Mouse (Mus musculus) T-helper 2 cell (primary cell): ENCODE results near the gene Fzd2.
"Not testable (repeated sequence)": the region's sequence is repeated elsewhere in the genome, so short reads cannot be mapped to it uniquely, and the experiment has no call there.

ENCODE experiments used
- in situ Hi-C: fragments of 300-600 bp; cut with MboI, MseI; formaldehyde crosslinking; loops from one replicate; pipeline ENCODE4 v1.15.1; 2025; ENCODE audit warnings: high pct_unique_total_duplicates

The Fzd2 gene

DNA sequence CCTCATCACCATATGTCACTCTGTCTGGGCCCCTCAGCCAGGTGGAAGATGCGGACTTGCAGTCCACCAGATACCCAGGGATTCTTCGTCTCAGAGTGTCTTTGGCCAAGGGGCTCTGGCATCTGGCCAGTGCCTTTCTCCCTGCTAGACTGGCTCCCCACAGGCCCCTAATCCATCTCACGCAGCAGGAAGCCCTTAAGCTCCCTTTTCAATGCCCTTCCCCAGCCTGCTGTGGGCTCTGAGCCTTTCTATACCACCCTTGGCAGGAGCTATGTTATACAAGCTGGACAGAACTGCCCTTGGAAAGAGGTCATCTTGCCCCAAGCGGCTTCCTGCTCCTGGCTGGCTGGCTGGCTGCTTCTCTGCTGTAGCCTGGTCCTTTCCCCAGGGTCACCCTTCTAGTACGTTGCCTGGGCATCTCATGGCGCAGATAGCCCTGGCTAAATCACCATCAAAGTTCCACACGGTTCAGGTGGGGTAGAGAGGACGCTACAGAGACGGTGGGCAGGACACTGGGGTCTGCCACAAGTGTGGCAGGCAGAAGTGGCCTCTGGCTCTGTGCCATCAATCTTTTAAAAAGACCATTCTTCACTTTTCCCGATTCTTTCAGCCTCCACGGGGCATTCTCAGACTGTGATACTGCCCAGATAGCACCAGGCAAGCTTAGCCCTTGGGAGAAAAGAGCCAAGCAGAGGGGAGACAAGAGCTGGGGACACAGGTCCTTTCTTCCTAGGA lies 22.7 kb upstream of the Fzd2 start:
- in situ Hi-C loops: loop anchor here (5.0 kb wide), 1 partner anchor 66 kb away; no protein-coding TSS in a partner anchor

DNA sequence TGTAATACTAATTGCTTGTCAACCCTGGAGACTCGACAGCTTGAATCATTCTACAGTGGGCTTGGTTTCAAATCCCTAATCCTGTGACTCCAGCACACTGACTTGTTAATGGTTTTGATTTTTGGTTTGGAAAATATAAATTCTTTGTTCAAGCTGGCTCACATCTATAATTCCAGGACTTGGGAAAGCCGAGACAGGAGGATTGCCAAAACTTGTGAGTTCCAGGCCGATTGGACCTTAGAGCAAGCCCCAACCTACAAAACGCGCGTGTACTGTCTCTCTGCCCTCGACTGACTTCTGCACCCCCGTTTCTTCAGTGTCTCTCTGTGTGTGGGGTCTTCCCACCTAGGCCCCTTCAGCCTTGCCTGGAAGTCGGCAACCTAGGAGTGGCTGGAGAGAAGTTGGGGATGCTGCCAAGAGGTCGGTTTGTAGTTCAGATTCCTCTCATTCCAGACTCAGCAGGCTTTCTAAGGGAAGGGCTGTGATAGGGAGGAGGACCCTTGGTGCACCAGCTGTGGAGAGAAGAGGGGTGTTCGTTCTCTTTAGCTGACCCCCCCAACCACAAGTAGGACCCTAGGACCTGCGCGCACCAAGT lies 22.1 kb upstream of the Fzd2 start:
- in situ Hi-C loops: loop anchor here (5.0 kb wide), 1 partner anchor 65 kb away; no protein-coding TSS in a partner anchor

DNA sequence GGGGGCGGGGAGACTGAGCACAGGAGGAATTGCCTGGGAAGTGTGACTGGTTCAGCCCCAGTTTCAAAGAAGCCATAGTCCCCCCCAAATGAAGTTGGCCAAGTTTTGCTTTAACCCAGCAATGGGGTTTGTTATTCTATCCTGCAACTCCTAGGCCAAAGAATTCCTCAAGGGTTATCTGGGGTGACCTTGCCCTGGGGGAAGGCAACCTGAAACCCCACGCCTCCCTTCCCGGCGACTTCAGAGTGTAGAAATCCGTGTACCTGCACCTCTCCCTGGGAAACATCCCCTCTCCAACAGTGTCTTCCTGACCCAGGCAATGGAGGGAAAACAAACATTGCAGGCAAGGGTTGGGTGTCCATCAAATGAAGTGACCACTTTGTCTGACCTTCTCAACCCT lies 21.5 kb upstream of the Fzd2 start:
- in situ Hi-C loops: loop anchor here (5.0 kb wide), 1 partner anchor 65 kb away; no protein-coding TSS in a partner anchor

DNA sequence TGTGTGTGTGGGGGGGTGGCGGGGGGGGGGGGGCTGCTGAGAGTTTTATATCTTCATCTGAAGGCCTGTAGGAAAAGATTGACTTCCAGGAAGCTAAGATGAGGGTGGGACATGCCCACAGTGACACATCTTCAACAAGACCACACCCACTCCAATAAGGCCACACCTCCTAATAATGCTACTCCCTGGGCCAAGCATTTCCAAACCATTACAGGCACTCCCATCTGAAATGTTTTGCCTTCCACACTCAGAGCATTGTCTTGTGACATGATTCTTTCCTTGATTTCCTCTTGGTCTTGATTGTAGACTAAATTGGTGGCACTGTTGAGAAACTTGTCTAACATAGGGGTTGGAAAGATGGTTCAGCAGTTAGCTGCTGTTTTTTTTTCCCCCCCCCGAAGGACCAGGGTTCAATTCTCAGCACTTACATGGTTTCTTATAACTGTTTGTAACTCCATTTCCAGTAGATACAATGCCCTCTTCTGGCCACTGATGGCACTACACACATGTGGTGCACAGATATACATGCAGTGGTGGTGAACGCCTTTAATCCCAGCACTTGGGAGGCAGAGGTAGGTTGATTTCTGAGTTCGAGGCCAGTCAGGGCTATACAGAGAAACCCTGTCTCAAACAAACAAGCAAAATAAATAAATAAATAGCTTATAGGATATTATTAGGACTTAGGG lies 17.6 kb upstream of the Fzd2 start:
- in situ Hi-C loops: no loop called here

DNA sequence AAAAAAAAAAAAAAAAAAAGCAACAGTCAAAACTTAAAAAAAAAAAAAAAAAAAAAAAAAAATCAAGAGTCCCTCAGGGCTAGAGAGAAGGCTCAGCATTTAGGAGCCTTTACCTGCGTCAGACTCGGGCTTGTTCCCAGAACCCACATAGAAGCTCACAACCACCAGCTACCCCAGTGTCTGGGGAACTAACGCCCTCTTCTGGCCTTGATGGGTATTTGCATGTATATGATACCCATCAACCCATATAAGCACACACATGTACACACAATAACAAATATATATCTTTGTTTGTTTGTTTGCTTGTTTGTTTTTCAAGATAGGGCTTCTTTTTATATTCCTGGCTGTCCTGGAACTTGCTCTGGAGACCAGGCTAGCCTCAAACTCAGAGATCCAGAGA lies 16.6 kb upstream of the Fzd2 start:
- in situ Hi-C loops: no loop called here

DNA sequence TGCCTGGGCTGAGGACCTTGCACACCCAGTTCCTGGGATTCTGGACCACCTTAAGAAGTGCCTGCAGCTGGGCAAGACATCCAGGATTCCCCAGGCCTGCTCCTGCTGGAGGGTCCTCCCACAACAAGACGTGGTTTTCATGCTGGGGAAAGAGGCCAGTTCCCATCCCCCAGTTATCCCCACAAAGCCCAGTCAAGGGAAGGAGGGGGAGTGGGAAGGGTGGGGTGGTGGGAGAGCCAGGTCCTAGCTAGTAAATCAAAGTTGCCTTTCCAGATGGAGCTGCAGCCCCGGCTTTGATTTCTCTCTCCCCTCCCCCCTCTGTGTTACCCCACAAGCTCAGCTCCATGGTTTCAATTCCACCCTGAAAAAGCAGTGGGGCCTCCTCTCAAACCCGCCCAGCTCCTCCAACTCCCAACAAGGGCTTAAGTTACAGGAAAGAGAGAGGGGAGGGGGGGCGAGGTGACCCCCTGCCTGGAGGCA lies 8.8 kb upstream of the Fzd2 start:
- in situ Hi-C loops: no loop called here

DNA sequence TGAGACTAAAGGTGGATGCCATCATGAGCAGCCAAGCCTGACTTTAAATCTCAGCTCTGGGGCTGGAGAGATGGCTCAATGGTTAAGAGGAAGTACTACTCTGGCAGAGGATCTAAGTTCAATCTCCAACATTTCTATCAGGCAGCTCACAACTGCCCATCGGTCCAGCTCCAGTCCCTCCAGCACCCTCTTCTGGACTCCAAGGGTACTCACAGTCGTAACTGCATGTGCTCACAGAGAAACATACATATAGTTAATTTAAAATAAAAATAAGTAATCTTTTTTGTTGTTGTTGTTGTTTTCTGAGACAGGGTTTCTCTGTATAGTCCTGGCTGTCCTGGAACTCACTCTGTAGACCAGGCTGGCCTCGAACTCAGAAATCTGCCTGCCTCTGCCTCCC lies 4.3 kb upstream of the Fzd2 start:
- in situ Hi-C loops: no loop called here

DNA sequence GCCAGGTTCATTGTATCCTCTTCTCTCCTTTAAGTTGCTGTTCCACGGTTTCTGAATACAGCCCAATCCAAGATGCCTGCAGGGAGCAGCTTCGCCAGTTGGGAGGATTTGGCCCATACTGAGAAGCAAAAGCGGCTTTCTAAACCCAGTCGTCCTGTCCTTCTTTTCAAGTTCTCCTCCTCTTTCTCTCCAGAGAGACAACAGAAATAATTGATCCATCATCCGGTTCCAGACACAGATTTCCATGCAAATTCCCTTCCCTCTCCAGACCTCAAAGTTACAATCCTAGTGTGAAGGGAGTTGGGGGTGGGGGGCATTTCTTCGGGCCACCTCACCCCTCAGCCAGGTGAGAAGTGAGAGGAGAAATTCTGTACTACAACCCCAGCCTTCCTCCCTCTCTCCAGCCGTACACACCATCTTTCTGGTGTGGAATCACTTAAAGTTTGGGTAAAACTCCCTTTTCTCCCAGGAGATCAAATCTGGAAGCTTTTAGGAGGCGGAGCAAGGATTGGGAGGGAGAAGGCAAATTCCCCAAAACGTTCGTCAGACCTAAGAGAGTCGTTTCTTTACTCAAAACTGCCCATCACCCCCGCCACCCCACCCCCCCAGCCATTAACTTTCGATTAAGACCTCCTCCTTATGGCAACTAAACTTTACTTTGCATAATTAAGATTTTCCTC lies 1.2 kb upstream of the Fzd2 start:
- in situ Hi-C loops: no loop called here

DNA sequence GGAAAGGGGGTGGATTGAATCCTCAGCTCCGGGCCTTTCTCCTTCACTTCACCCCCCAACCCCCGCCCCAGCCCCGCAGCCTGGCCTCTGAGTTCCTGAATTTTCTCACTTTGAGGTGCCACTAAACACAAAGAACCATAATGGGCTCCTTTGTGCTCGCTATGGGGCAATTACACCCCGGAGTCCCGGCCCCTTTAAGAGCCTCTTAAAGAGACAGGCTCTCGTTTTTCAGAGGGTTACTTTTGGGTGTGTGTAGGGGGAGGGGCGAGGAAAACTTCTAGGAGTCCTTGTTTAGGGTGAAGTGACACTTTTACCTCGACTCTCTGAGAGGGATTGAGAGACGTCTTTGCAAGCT lies 723 bp upstream of the Fzd2 start:
- in situ Hi-C loops: no loop called here

DNA sequence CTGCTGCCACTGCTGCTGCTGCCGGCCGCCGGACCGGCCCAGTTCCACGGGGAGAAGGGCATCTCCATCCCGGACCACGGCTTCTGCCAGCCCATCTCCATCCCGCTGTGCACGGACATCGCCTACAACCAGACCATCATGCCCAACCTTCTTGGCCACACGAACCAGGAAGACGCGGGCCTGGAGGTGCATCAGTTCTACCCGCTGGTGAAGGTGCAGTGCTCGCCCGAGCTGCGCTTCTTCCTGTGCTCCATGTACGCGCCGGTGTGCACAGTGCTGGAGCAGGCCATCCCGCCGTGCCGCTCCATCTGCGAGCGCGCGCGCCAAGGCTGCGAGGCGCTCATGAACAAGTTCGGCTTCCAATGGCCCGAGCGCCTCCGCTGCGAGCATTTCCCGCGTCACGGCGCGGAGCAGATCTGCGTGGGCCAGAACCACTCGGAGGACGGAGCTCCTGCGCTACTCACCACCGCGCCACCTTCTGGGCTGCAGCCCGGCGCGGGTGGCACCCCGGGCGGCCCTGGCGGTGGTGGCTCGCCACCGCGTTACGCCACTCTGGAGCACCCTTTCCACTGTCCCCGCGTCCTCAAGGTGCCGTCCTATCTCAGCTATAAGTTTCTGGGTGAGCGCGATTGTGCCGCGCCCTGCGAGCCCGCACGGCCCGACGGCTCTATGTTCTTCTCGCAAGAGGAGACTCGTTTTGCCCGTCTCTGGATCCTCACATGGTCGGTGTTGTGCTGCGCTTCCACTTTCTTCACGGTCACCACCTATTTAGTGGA lies 769 bp downstream of the Fzd2 start:
- in situ Hi-C loops: no loop called here

DNA sequence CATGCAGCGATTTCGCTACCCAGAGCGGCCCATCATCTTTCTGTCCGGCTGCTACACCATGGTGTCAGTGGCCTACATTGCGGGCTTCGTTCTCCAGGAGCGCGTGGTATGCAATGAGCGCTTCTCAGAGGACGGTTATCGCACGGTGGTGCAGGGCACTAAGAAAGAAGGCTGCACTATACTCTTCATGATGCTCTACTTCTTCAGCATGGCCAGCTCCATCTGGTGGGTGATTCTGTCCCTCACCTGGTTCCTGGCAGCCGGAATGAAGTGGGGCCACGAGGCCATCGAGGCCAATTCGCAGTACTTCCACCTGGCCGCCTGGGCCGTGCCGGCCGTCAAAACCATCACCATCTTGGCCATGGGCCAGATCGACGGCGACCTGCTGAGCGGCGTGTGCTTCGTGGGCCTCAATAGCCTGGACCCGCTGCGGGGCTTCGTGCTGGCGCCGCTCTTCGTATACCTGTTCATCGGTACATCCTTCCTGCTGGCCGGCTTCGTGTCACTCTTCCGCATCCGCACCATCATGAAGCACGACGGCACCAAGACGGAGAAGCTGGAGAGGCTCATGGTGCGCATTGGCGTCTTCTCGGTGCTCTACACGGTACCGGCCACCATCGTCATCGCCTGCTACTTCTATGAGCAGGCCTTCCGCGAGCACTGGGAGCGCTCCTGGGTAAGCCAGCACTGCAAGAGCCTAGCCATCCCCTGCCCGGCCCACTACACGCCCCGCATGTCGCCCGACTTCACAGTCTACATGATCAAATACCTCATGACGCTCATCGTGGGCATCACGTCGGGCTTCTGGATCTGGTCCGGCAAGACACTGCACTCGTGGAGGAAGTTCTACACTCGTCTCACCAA lies 1.6 kb downstream of the Fzd2 start:
- in situ Hi-C loops: no loop called here

DNA sequence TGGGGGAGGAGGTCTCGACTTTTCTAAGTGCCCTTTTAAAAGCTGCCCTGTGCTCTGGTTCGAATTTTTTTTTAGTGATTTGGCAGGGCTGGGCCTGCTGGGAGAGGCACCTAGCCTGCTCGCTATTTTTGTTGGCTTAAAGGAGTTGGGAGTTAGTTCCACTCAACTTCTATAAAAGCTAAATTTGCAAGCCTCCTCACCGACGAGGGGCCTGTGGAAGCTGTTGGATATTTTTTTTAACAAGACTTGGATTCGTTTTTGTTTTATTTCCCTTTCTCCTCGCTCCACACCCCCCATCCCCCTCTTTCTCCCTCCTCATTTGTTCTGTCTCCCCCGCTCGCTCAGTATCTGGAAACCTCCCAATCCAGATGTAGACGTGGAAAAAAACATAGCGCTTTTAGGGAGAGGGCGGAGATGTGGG lies 2.6 kb downstream of the Fzd2 start:
- in situ Hi-C loops: no loop called here

DNA sequence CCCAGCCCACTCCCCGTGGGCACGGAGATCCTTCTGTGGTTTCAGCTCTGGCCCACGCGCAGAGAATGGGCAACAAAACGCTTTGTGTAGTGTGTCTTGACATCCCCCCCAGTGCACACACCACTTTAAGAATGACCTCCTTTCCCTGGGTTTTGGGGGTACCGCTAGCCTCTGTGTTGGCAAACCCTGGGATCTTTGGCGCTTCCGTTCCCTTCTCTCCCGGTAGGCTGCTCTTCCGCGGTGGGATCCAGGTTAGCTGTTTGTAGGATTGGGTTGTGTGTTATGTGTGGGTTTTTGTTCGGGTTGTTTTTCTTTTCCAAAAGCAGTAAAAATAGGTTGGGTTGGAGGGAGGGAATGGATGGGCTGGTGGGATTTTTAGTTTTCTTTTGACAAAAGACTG lies 3.0 kb downstream of the Fzd2 start:
- in situ Hi-C loops: not testable (repeated sequence)

DNA sequence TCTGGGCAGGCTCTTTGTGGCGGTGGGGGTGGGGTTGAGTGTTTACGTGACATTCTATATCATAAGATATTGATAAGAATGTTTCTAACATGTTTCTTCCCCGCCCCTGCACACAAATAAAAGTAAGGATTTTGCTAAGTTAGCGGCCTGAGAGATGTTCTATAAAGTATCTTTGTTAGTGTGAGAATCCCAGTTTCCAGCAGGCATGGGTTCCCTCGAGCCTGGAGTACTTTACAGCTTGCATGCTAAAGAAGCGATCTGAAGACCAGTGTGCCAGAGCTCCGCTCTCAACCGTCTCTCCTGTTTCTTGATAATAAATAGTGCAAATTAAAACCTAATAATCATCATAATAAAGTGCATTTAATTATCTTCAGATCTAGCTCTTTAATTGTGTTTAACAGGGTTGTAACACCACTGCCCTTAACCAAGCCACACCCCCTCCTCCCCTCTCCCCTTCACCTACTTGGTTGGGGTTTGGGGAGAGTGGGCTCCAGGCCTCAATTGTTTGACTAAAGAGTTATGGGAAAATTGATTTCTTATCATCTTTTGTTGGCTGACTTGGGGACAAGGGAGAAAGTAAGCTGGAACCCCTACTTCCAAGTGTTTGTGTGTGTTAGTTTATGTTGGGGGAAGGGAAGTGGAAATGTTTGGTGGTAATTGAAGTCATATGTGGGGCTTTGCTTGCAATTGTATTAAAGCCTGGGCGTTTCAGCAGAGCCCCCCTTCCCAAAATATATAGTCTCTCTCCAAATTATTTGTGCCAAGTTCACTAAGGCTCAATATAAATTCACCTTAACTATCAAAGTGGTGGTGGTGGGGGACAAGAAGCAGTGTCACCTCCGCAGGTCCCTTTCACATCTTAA lies 3.7 kb downstream of the Fzd2 start:
- in situ Hi-C loops: no loop called here

DNA sequence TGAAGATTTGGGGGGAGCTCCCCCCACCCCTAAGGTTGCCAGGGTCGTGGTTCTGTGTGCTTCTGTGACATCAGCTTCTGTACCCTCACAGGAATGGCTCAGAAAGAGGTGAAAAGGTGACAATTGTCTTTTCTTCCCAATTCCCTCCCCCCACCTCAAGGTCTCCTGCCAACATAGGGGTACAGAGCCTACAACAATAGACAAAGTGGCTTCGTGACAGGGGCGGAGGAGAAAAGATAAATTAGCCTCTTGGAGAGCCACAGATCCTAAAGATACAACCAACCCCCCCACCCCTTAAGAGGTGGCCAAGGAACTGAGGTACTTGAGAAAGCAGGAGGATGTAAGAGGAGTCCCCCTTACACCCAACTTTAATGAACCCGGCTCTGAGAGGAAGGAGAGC lies 4.5 kb downstream of the Fzd2 start:
- in situ Hi-C loops: no loop called here

DNA sequence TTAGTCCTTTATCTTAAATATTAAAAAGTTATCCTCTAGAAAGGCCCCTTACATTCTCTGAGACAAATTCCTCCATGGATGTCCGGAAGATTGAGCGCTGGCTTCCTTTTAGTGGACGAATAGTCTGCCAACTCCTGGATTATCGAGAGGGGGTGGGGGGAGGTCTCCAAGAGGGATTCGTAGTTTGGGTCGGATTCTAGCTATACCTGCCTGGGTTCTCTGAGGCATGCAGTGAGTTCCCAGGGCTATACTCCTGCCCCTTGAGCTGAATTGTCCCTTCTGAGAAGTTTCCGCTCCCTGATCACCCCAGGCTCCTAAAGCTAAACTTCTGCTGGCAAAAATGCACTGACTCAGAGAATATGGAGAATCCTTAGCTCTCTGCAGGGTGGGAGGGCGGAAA lies 5.3 kb downstream of the Fzd2 start:
- in situ Hi-C loops: no loop called here

DNA sequence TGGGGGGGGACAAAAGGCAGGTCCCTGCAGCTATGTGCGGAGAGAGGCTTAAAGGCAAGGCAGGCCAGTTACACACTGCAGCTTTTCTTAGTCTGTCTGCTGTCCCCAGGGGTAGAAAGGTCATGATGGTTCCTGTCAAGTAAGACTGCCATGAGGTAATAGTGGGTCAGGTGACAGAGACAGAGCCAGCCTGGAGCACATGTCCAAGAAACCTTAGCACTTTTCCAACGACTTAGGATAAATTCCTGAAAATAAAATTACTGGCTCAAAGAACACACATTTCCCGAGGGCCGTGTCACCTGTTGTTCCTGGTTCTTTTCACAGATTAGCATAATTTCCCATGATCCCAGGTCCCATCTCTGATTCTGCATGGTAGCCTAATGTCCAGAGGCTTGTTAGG lies 6.1 kb downstream of the Fzd2 start:
- in situ Hi-C loops: no loop called here

DNA sequence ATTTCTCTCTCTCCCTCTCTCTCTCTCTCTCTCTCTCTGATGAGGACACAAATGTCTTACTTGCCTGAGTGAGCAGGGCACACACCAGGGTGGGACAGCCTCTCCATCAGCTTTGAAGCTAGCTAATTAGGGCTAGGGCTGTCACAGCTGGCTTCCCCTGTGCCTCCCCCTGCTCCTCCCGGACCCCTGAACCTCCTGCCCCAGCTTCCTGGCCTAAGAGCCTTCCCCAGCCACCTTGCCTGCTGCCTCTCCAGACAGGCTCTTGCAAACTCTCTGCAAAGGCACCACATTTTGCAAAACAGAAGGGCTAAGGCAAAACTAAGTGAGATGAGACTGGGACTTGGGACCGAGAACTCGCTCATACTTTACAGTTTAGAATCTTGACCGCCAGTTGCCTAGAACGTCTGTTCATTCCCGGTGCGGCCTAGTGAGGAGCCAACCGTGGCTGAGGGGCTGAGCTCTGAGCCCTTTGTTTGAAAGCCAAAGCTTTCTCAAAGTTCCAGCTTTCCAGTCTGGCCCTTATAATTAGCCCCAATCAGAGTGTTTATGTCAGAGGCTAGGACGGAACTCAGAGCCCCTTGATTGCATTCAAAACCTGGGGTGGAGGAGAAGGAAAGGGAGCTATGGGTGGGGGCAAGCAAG lies 6.6 kb downstream of the Fzd2 start:
- in situ Hi-C loops: no loop called here

DNA sequence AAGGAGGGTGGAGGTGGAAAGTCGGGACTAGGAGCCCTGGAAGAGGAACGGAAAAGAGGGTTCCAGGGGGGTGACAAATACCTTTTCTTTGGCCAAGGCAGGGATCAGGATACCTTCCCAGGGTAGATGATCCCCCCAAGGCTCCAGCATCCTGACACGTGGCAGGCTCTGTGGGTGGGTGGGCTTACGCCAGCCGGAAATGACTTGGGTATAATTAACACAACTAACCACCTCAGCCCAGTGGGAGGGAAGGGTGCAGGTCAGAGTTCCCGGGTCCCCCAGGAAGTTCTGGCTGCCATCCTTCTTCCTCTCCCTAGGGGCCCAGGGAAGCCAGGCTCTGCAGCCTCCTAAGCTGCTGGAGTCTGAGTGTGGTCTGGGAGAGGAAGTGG lies 7.1 kb downstream of the Fzd2 start:
- in situ Hi-C loops: no loop called here
